Mouse (Mus musculus) liver, embryonic 14.5 days (tissue): ENCODE measurements at regions not wholly inside any gene's neighbourhood (a gene's known extent, or its start where the extent isn't known, plus 50 kb on each side); places are given as distances from the start of the nearest gene placed in this dataset.

Source experiments
- ATAC-seq: fragments of 200-750 bp; cut with Nextera tagmentation; 2 replicates; pipeline ENCODE4 v1.8.0; 2017; ENCODE audit warnings: moderate number of reproducible peaks, mild to moderate bottlenecking, moderate library complexity; ENCODE audit not compliant: insufficient read depth
- DNase-seq, 3 experiments: peaks; one replicate each; pipeline ENCODE4 v3.0.0-alpha.2; 2012 to 2013; ENCODE audit warnings: low read depth in 3 of 3, low spot score in 3 of 3
- H3K27ac ChIP-seq: fragments of 300-500 bp; sonication (generic); 2 replicates; pipeline ENCODE4 v1.5.1; 2014; ENCODE audit warnings: moderate library complexity, mild to moderate bottlenecking, control low read depth, inconsistent platforms
- H3K27me3 ChIP-seq: fragments of 300-500 bp; sonication (generic); 2 replicates; pipeline ENCODE4 v1.6.1; 2014; ENCODE audit warnings: mild to moderate bottlenecking, low read length, moderate library complexity; ENCODE audit not compliant: control insufficient read depth, insufficient read depth
- H3K36me3 ChIP-seq: fragments of 300-500 bp; sonication (generic); replicated peaks from 2 replicates; pipeline ENCODE4 v1.6.1; 2014; ENCODE audit warnings: low read depth; ENCODE audit not compliant: control insufficient read depth, insufficient read depth
- H3K4me1 ChIP-seq, 2 experiments: fragments of 200-500 bp in 1 of 2; fragments of 300-500 bp in 1 of 2; sonication (generic) in 1 of 2; replicated peaks; 2 replicates each; pipeline ENCODE4 v1.6.1; 2012 to 2014; ENCODE audit warnings: antibody characterized with exemption in 1 of 2, inconsistent platforms in 1 of 2, low read length in 1 of 2; ENCODE audit not compliant: control insufficient read depth in 2 of 2, insufficient read depth in 2 of 2
- H3K4me2 ChIP-seq: fragments of 300-500 bp; sonication (generic); 2 replicates; pipeline ENCODE4 v1.6.1; 2014; ENCODE audit warnings: low read depth, mild to moderate bottlenecking, control low read depth, moderate library complexity
- H3K4me3 ChIP-seq, 2 experiments: fragments of 200-500 bp in 1 of 2; fragments of 300-500 bp in 1 of 2; sonication (generic) in 1 of 2; 2 replicates each; pipeline ENCODE4 v1.5.1; 2012 to 2014; ENCODE audit warnings: low read depth in 2 of 2, low read length in 2 of 2, mild to moderate bottlenecking in 2 of 2, control low read depth in 1 of 2, inconsistent platforms in 1 of 2, moderate library complexity in 1 of 2; ENCODE audit not compliant: insufficient read depth in 1 of 2
- H3K9ac ChIP-seq: fragments of 300-500 bp; sonication (generic); replicated peaks from 2 replicates; pipeline ENCODE4 v1.6.1; 2014; ENCODE audit warnings: mild to moderate bottlenecking, control low read depth, moderate library complexity
- H3K9me3 ChIP-seq: fragments of 300-500 bp; sonication (generic); 2 replicates; pipeline ENCODE4 v1.6.1; 2016; ENCODE audit warnings: low read length, mixed read lengths; ENCODE audit not compliant: control insufficient read depth
- CTCF ChIP-seq: IDR thresholded peaks from 2 replicates; pipeline ENCODE4 v1.5.1; 2016; ENCODE audit warnings: antibody characterized with exemption, low read depth, control low read depth
- EP300 ChIP-seq: IDR thresholded peaks from 2 replicates; pipeline ENCODE4 v1.6.1; 2016; ENCODE audit warnings: antibody characterized with exemption, low read depth
- WGBS: fragments of 180-500 bp; shearing (Covaris S2); extraction: QIAGEN DNeasy Blood & Tissue Kit; methylation state at CpG from one replicate; pipeline ENCODE4 v1.1.7; 2014; ENCODE audit not compliant: insufficient replicate concordance; 5-methylcytosine and 5-hydroxymethylcytosine counted together

GRCm38 (mm10) chr4:105459991-105460688, 303.0 kb downstream of the Plpp3 start:
- H3K27ac ChIP-seq, result no peak overlapping the region
- no peaks in the 10 kb centered on the region for H3K27me3 ChIP-seq
- no peaks in the 10 kb centered on the region for H3K9me3 ChIP-seq
- H3K36me3 ChIP-seq, result no peaks in the 10 kb centered on the region
- no peak overlapping the region for H3K9ac ChIP-seq
- no peak overlapping the region for H3K4me3 ChIP-seq
- H3K4me2 ChIP-seq, result no peak overlapping the region
- WGBS, result 45% methylated on average over 3 of the region's 3 CpGs
- H3K4me1 ChIP-seq, result peaks cover 0 to 5% of the 10 kb centered on the region in 2 experiments; a peak in 2 of 4 replicates
- DNase-seq (peak; percentile 2 to 33 (median 13)), ATAC-seq (peak; percentile 52; the same call in 1 of the 2 replicates)
- no peak for TF ChIP-seq EP300
- TF ChIP-seq CTCF, result no peak

GRCm38 (mm10) chr4:105460689-105461005, 303.5 kb downstream of the Plpp3 start:
- no peaks in the 10 kb centered on the region for H3K36me3 ChIP-seq
- H3K4me1 ChIP-seq, result peaks cover 0 to 5% of the 10 kb centered on the region in 2 experiments; a peak in 2 of 4 replicates
- TF ChIP-seq CTCF (no peak), EP300 (no peak)
- H3K27me3 ChIP-seq, result no peaks in the 10 kb centered on the region
- no peak for DNase-seq
- ATAC-seq, result no peak
- WGBS, result 33% methylated on average over 2 of the region's 2 CpGs
- H3K9ac ChIP-seq, result no peak overlapping the region
- H3K4me2 ChIP-seq, result no peak overlapping the region
- no peaks in the 10 kb centered on the region for H3K9me3 ChIP-seq
- no peak overlapping the region for H3K4me3 ChIP-seq
- no peak overlapping the region for H3K27ac ChIP-seq

GRCm38 (mm10) chr4:105467811-105468210, 310.7 kb downstream of the Plpp3 start:
- Histone ChIP-seq H3K9ac (no peak overlapping the region), H3K9me3 (no peaks in the 10 kb centered on the region), H3K4me2 (no peak overlapping the region), H3K27ac (no peak overlapping the region), H3K27me3 (no peaks in the 10 kb centered on the region), H3K36me3 (no peaks in the 10 kb centered on the region), H3K4me3 (no peak overlapping the region), H3K4me1 (no peaks in the 10 kb centered on the region)
- no peak for ATAC-seq
- WGBS, result 70% methylated on average over 7 of the region's 7 CpGs
- no peak for TF ChIP-seq EP300
- TF ChIP-seq CTCF, result no peak
- no peak for DNase-seq

DNA sequence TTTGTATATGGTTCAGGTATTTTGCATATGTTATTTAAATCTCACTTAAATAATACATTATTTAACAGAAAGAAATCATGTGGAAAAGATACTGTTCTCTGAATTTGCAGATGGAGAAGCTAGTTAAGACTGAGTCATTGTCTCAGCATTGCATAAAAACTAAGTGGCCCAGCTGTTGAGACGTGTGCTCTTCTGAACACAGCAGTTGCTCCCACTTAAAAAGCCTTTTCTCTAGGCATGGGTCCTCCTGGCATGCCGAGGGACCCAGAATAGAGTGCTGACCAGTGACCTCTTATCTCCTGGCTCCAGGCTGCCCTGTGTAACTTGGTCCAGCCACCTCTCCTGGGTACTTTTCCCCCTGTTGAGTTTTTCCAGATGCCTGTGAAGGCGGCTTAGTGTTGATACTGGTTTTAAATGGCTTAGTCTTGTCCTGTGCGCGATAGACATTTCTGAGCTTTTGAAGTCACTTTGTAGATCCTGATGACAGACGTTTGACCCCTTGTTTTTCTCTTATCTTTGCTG, 312.2 kb downstream of the Plpp3 start:
- TF ChIP-seq CTCF, result no peak
- no peak for TF ChIP-seq EP300
- H3K4me1 ChIP-seq, result no peaks in the 10 kb centered on the region
- no peak for ATAC-seq
- DNase-seq, result no peak
- H3K4me3 ChIP-seq, result no peak overlapping the region
- no peak overlapping the region for H3K9ac ChIP-seq
- WGBS, result 44% methylated on average over 6 of the region's 6 CpGs
- no peaks in the 10 kb centered on the region for H3K9me3 ChIP-seq
- H3K4me2 ChIP-seq, result no peak overlapping the region
- H3K36me3 ChIP-seq, result no peaks in the 10 kb centered on the region
- H3K27ac ChIP-seq, result no peak overlapping the region
- no peaks in the 10 kb centered on the region for H3K27me3 ChIP-seq

DNA sequence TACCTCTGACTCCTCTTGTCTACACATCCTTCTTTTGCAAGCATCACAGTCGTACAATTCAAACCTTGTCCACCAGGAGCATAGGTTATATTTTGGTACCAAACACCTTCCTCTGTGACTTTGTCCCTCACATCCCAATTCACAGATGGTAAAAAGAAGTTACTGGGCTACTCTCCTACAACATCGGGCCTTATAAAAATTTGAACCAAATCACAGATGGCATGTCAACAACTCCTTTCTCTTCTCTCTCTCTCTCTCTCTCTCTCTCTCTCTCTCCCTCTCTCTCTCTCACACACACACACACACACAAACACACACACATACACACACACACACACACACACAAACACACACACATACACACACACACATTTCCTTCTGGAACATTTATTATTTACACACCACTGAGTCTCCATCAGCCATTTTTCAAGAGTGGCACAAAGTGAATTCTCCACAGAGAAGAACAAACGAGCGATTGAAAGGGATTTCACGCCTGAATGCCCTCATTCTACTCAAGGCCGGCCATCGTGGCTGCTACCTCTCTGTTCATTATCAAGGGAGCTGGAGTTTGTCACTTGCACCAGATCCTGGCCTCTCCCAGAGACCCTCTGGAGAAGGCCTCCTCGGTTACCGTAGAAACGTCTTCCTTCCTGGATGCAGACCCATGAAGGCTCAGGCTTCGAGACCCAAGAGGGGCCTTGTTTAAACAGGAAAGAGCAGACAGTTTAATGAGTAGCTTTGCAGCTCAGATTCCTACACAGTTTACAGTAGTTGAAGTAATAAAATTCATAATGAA, 314.7 kb upstream of the Gm12728 start:
- DNase-seq, result no peak
- Histone ChIP-seq H3K27ac (no peak overlapping the region), H3K27me3 (no peaks in the 10 kb centered on the region), H3K9ac (no peak overlapping the region), H3K4me1 (no peaks in the 10 kb centered on the region), H3K9me3 (no peaks in the 10 kb centered on the region), H3K4me2 (no peak overlapping the region), H3K4me3 (no peak overlapping the region), H3K36me3 (no peaks in the 10 kb centered on the region)
- no peak for TF ChIP-seq CTCF
- no peak for ATAC-seq
- WGBS, result 43% methylated on average over 11 of the region's 11 CpGs
